Mouse (Mus musculus): ENCODE measurements around the gene Rab3il1. TPM values are rescaled to one million over a fixed set of nuclear protein-coding genes. Genes with fewer than 3 reads are reported as not detected.

Rab3il1 gene
- polyA plus RNA-seq, 1 experiment from 2014 or later = 30.6 TPM

- DNase-seq (ENCODE audit: low spot score) (no peak), ATAC-seq (replicated peaks; ENCODE audit: low FRiP score, low read depth) (no peak)
- H3K27me3 ChIP-seq (ENCODE audit: insufficient read depth, low read length) = no peaks in the 10 kb centered on the region
- peaks cover 5% of the 10 kb centered on the region; the same call in 1 of the 2 replicates for H3K4me1 ChIP-seq (replicated peaks; ENCODE audit: insufficient read depth, low read length)
- H3K9me3 ChIP-seq (replicated peaks; ENCODE audit: low read length) = no peaks in the 10 kb centered on the region
- TF ChIP-seq CTCF (IDR thresholded peaks at IDR 0.05; ENCODE audit: low read depth) = no peak
- peak overlapping the region; percentile 66 for H3K4me2 ChIP-seq (ENCODE audit: low read length)
- WGBS = 71% methylated on average over 4 of the region's 4 CpGs
- H3K9ac ChIP-seq (ENCODE audit: low read depth, low read length) = peak overlapping the region; percentile 94
- H3K4me3 ChIP-seq (replicated peaks; ENCODE audit: low read depth, low read length) = peak overlapping the region; percentile 76
- H3K36me3 ChIP-seq (ENCODE audit: insufficient read depth, low read length) = peaks cover 12% of the 10 kb centered on the region
- H3K27ac ChIP-seq = peak overlapping the region; percentile 97
Measured at GRCm38 (mm10) chr19:9981621-9982020, 19.8 kb upstream of the Rab3il1 start.

DNA sequence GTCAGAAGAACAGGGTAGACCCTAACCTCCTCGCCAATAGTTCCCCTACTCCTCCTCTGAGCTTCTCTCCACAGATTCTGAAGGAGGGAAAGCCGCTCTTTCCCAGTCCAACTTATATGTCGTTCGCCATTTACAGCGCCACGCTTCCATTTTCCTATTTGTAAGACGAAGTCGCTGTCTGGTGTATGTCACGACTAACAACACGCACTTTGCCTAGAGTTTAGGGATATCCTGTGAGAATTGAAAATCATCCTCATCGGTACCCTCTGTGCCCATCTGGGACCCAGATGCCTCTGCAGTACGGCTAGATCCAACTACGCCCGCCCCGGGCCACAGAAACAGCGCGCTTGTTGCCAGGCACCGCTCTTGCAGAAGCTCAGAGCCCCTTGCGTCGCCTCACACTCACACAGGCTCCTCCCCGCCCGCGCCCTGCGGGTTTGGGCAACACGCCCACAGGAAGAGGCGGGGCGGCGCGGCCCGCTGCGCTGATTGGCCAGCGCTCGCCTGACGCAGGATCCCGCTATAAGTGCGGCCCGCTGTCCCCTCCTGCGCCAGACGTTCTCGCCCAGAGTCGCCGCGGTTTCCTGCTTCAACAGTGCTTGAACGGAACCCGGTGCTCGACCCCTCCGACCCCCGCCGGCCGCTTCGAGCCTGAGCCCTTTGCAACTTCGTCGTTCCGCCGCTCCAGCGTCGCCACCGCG is 19.2 kb upstream of the Rab3il1 start:
- TF ChIP-seq CTCF (IDR thresholded peaks at IDR 0.05; ENCODE audit: low read depth) = no peak
- WGBS = under 1% methylated on average over 59 of the region's 59 CpGs
- ATAC-seq (replicated peaks; ENCODE audit: low FRiP score, low read depth) = peak; percentile 96
- peak; percentile 98 for DNase-seq (ENCODE audit: low spot score)
- Histone ChIP-seq H3K9ac (ENCODE audit: low read depth, low read length) (peak overlapping the region; percentile 94), H3K4me3 (replicated peaks; ENCODE audit: low read depth, low read length) (peak overlapping the region; percentile 76), H3K4me2 (ENCODE audit: low read length) (peak overlapping the region; percentile 66), H3K4me1 (replicated peaks; ENCODE audit: insufficient read depth, low read length) (peaks cover 5% of the 10 kb centered on the region; the same call in 1 of the 2 replicates), H3K9me3 (replicated peaks; ENCODE audit: low read length) (no peaks in the 10 kb centered on the region), H3K27ac (peak overlapping the region; percentile 97), H3K36me3 (ENCODE audit: insufficient read depth, low read length) (peaks cover 12% of the 10 kb centered on the region), H3K27me3 (ENCODE audit: insufficient read depth, low read length) (no peaks in the 10 kb centered on the region)

GRCm38 (mm10) chr19:9982852-9983542 is 18.5 kb upstream of the Rab3il1 start:
- H3K9ac ChIP-seq (ENCODE audit: low read depth, low read length) = peak overlapping the region; percentile 94
- DNase-seq (ENCODE audit: low spot score) (peak; percentile 78), ATAC-seq (replicated peaks; ENCODE audit: low FRiP score, low read depth) (peak; percentile 77)
- peaks cover 5% of the 10 kb centered on the region; the same call in 1 of the 2 replicates for H3K4me1 ChIP-seq (replicated peaks; ENCODE audit: insufficient read depth, low read length)
- no peaks in the 10 kb centered on the region for H3K27me3 ChIP-seq (ENCODE audit: insufficient read depth, low read length)
- peak overlapping the region; percentile 66 for H3K4me2 ChIP-seq (ENCODE audit: low read length)
- peaks cover 12% of the 10 kb centered on the region for H3K36me3 ChIP-seq (ENCODE audit: insufficient read depth, low read length)
- peak overlapping the region; percentile 97 for H3K27ac ChIP-seq
- H3K9me3 ChIP-seq (replicated peaks; ENCODE audit: low read length) = no peaks in the 10 kb centered on the region
- H3K4me3 ChIP-seq (replicated peaks; ENCODE audit: low read depth, low read length) = peak overlapping the region; percentile 76
- WGBS = under 1% methylated on average over 31 of the region's 31 CpGs
- no peak for TF ChIP-seq CTCF (IDR thresholded peaks at IDR 0.05; ENCODE audit: low read depth)

- TF ChIP-seq CTCF (IDR thresholded peaks at IDR 0.05; ENCODE audit: low read depth) = no peak
- ATAC-seq (replicated peaks; ENCODE audit: low FRiP score, low read depth) = no peak
- no peak overlapping the region for H3K9ac ChIP-seq (ENCODE audit: low read depth, low read length)
- H3K36me3 ChIP-seq (ENCODE audit: insufficient read depth, low read length) = peaks cover 12% of the 10 kb centered on the region
- WGBS = 88% methylated on average over 20 of the region's 20 CpGs
- H3K9me3 ChIP-seq (replicated peaks; ENCODE audit: low read length) = no peaks in the 10 kb centered on the region
- H3K4me1 ChIP-seq (replicated peaks; ENCODE audit: insufficient read depth, low read length) = no peaks in the 10 kb centered on the region; the same call in 1 of the 2 replicates
- DNase-seq (ENCODE audit: low spot score) = no peak
- no peak overlapping the region for H3K27ac ChIP-seq
- H3K4me2 ChIP-seq (ENCODE audit: low read length) = peak overlapping the region; percentile 66
- H3K4me3 ChIP-seq (replicated peaks; ENCODE audit: low read depth, low read length) = peak overlapping the region; percentile 76
- no peaks in the 10 kb centered on the region for H3K27me3 ChIP-seq (ENCODE audit: insufficient read depth, low read length)
Measured at GRCm38 (mm10) chr19:9984111-9985055, 17.1 kb upstream of the Rab3il1 start.

DNA sequence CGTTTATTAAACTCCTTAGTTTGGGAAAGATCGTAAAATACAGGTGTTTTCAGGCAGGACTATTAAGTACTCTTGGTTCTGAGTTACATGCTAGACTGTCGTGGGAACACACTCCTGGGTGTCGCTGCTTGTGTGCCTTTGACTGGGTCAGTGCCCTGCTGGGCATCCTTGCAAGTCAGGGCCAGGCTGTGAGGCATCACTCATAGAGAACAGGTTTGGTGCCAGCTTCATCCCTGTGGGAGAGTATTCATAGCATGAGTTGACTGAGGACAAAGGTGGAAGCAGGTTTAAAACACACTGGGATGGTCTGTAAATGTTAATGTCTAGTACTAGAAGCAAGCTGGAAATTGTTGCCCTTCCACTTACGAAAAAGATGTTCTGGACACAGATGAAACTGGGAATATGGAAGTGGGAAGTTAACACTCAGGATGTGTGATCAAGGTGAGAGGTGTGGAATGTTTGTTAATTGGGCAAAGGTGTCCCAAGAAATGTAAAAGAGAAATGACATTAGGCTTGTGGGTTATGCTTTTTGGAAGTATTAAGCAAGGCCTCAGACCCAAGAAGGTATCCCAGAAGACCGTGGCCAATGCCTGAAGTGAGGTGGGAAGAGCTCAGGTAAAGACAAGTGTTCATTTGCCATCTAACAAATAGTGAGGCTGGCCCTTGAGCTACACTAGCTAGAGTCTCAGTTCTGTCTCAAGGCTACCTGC is 16.1 kb upstream of the Rab3il1 start:
- Histone ChIP-seq H3K4me2 (ENCODE audit: low read length) (no peak overlapping the region), H3K4me3 (replicated peaks; ENCODE audit: low read depth, low read length) (no peak overlapping the region), H3K27me3 (ENCODE audit: insufficient read depth, low read length) (no peaks in the 10 kb centered on the region), H3K27ac (no peak overlapping the region), H3K9ac (ENCODE audit: low read depth, low read length) (no peak overlapping the region), H3K36me3 (ENCODE audit: insufficient read depth, low read length) (peaks cover 12% of the 10 kb centered on the region), H3K4me1 (replicated peaks; ENCODE audit: insufficient read depth, low read length) (no peaks in the 10 kb centered on the region; the same call in 1 of the 2 replicates), H3K9me3 (replicated peaks; ENCODE audit: low read length) (no peaks in the 10 kb centered on the region)
- DNase-seq (ENCODE audit: low spot score) (no peak), ATAC-seq (replicated peaks; ENCODE audit: low FRiP score, low read depth) (no peak)
- 89% methylated on average over 6 of the region's 6 CpGs for WGBS
- no peak for TF ChIP-seq CTCF (IDR thresholded peaks at IDR 0.05; ENCODE audit: low read depth)

Measured in kidney, postnatal 0 days (tissue).